Mouse (Mus musculus) fibroblast of lung, adult 2 months (primary cell): Measurements from ENCODE around the gene Hist1h2ao.
"Not testable (repeated sequence)": the region's sequence is repeated elsewhere in the genome, so short reads cannot be mapped to it uniquely, and the experiment has no call there.

Source experiments
- DNase-seq: peaks from one replicate; pipeline ENCODE4 v3.0.0-alpha.2; 2011; ENCODE audit warnings: low read depth

Gene Hist1h2ao

DNA sequence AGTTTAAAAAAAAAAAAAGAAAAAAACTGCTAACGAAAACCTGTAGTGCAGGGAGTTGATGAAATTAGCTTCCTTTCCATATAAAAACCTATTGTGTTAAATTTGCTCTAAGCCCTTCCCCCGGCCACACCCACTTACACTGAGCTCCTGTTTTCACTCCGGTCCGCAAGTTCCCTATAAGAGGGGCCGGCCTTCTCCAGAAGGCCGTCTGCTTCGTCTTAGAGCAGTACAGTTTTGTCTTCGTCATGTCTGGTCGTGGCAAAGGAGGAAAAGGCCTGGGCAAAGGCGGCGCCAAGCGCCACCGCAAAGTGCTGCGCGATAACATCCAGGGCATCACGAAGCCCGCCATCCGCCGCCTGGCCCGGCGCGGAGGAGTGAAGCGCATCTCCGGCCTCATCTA lies 1.3 kb downstream of the Hist1h2ao start, which contains the start of gene Hist1h4m:
Gene Hist1h4m, plus strand, starts transcription at position 208 of the 400 bp plus-strand sequence.
- not testable (repeated sequence) for DNase-seq

DNA sequence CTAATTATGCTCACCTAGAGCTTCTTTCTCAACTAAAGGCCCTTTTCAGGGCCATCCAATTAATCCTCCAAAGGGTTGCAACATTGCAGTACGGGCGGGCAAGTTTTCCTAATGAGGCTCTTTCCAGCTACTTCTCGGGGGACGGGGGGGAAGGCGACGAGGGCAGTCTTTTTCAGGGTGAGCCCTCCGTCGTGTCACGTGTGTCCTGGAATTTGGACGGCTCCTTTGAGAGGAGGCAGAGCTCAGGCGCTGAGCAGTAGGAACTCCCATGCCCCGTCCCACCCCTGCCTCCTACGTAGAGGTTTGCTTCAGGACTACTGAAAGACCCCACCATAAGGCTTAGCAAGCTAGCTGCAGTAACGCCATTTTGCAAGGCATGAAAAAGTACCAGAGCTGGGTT lies 1.8 kb downstream of the Hist1h2ao start:
- DNase-seq = not testable (repeated sequence)

DNA sequence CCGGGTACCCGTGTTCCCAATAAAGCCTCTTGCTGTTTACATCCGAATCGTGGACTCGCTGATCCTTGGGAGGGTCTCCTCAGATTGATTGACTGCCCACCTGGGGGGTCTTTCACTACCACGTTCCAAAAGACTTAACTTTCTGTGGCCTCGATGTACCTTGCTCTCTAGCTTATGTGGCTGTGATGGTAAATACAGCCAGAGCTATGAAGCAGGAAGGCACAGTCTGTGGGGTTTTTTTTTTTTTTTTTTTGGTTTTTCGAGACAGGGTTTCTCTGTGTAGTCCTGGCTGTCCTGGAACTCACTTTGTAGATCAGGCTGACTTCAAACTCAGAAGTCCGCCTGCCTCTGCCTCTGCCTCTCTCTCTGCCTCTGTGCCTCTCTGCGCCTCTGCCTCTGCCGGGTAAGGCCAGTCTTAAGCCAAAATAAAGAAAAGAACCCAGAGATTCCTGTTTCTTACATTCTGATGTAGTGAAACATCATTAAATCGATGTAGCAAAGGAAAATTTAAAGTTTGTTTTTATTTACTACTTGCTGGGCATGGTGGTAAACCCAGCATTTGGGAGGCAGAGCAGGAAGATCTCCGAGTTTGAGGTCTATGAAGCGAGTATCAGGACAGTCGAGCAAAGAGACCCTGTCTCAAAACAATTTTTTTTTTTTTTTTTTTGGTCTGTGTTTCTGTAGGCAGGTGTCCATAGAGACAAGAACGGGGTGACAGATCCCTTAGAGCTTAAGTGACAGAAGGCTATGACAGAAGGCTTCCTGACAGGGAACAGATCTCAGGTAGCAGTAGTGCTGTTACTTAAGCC lies 10.0 kb downstream of the Hist1h2ao start:
- DNase-seq = not testable (repeated sequence)

DNA sequence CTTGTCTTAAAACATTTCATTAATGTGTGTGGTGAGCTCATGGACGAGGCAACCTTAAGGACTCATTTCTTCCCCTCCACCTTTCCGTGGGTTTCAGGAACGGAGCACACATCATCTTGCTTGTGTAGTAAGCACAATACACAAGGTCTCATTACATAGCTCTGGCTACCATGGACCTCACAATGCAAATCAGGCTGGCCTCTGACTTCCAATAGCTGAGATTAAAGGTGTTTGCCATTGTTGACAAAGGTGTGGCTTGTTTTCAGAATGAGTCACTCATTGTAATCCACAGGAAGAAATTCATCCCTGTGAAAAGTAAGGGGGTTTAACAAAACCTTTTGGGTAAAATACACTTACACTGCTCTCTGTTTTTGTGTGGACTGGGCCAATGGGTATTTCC lies 18.2 kb downstream of the Hist1h2ao start:
- no peak for DNase-seq

DNA sequence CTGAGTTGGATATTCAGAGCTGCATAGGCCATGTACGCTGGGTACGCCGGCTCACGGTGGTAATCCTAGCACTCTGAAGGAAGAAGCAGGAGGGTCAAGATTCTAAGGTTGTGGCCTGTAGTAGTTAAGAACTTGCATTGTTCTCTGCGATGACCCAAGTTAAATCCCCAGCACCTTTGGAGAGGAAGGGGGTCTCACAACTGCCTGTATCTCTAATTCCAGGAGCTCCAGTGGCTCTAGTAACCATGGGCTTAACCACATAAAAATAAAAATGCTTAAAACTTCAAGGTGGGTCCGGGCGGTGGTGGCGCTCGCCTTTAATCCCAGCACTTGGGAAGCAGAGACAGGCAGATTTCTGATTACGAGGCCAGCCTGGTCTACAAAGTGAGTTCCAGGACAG lies 20.1 kb downstream of the Hist1h2ao start:
- DNase-seq = no peak

DNA sequence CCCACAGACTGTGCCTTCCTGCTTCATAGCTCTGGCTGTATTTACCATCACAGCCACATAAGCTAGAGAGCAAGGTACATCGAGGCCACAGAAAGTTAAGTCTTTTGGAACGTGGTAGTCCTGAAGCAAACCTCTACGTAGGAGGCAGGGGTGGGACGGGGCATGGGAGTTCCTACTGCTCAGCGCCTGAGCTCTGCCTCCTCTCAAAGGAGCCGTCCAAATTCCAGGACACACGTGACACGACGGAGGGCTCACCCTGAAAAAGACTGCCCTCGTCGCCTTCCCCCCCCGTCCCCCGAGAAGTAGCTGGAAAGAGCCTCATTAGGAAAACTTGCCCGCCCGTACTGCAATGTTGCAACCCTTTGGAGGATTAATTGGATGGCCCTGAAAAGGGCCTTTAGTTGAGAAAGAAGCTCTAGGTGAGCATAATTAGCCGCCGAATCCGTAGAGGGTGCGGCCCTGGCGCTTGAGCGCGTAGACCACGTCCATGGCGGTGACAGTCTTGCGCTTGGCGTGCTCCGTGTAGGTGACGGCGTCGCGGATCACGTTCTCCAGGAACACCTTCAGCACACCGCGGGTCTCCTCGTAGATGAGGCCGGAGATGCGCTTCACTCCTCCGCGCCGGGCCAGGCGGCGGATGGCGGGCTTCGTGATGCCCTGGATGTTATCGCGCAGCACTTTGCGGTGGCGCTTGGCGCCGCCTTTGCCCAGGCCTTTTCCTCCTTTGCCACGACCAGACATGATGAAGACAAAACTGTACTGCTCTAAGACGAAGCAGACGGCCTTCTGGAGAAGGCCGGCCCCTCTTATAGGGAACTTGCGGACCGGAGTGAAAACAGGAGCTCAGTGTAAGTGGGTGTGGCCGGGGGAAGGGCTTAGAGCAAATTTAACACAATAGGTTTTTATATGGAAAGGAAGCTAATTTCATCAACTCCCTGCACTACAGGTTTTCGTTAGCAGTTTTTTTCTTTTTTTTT lies 21.4 kb downstream of the Hist1h2ao start, which contains the start of gene Hist1h4n:
Gene Hist1h4n, minus strand, starts transcription at position 779 of the 977 bp plus-strand sequence.
- not testable (repeated sequence) for DNase-seq

DNA sequence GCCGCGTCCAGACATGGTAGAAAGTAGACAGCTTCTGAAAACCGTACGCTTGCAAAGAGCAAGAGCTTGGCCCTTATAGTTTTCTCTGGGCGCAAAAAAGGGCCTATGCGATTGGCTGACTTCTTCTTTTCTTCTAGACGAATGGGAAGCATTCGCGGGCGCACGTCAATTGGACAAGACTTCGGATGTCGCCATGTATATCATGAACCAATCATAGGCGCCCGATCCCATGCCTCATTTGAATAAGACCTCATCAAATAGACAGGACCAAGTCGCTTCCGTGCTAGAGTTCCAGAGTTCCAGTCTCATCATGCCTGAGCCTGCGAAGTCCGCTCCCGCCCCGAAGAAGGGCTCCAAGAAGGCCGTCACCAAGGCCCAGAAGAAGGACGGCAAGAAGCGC lies 23.2 kb downstream of the Hist1h2ao start, which contains the start of the genes Hist1h2ap and Hist1h2br:
Gene Hist1h2ap, minus strand, starts transcription at position 47 of the 400 bp plus-strand sequence.
Gene Hist1h2br, plus strand, starts transcription at position 283 of the 400 bp plus-strand sequence.
- not testable (repeated sequence) for DNase-seq

DNA sequence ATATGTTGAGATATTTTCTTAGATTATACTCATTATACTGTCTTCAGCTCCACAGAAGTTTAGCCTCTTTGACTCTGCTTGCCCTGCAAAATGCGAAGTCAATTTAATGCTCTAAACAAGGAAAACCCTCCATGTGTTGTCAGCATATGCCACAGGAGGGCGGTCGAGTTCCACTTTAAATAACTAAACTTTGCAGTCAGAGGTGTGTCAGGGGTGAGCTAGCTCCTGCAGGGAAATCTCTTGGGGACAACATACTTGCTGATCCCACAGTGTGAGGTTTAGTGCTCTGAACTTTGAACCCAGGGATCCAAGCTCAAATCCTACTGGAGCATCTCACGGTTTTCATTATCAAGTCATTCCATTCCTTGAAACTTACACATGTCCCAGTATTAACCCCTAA lies 30.2 kb downstream of the Hist1h2ao start:
- not testable (repeated sequence) for DNase-seq

DNA sequence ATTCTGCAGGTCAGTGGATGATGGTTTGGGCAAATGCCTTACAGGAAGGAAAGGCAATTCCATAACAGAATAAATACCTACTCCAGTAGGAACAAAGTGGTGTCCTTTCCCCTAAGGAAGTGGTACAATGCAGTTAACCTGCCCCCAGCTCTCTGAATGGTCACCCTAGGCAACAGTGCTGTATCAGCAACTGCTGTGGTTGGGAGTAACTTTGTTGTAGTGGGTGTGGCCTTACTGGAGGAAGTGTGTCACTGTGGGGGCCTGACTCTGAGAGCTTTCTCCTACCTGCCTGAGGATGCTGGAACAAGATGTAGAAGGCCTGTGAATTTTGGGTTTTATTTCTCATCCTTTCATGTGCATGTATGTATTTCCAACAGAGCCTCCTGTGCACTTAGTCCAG lies 36.1 kb downstream of the Hist1h2ao start:
- not testable (repeated sequence) for DNase-seq

DNA sequence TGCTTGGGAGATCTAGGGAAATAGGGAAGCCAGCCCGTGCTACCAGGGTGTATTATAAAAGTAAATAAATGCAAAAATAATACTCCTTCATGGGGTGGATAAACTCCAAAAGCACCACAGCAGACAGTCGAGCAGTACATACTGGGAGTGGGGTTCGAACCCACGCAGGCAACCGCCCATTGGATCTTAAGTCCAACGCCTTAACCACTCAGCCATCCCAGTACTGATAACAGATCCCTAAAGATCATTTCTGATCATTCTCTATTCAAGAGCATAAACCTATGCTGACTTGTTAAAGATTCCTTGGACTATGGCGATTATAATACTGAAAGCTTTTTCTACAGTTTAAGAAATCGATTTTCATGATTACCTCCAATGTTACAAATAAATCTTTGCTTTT lies 37.6 kb downstream of the Hist1h2ao start:
- DNase-seq = no peak

DNA sequence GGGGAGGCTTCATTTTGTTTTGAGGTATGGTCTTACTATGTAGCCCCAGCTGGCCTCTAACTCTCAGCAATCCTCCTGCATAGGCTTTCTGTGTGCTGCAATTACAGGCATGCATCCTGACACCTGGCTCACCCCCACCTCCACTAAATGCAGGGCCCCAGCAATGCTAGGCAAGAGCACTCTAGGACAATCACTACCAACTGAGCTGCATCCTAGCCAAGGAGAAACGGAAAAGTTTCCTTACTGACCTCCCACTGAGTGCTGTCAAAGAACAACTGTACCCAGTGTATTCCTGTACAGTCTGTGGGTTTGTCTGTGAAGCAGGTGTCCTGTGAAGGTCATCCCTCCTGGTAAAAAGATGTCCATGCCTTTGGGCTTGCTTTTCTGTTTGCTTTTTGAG lies 40.4 kb downstream of the Hist1h2ao start:
- DNase-seq = not testable (repeated sequence)

DNA sequence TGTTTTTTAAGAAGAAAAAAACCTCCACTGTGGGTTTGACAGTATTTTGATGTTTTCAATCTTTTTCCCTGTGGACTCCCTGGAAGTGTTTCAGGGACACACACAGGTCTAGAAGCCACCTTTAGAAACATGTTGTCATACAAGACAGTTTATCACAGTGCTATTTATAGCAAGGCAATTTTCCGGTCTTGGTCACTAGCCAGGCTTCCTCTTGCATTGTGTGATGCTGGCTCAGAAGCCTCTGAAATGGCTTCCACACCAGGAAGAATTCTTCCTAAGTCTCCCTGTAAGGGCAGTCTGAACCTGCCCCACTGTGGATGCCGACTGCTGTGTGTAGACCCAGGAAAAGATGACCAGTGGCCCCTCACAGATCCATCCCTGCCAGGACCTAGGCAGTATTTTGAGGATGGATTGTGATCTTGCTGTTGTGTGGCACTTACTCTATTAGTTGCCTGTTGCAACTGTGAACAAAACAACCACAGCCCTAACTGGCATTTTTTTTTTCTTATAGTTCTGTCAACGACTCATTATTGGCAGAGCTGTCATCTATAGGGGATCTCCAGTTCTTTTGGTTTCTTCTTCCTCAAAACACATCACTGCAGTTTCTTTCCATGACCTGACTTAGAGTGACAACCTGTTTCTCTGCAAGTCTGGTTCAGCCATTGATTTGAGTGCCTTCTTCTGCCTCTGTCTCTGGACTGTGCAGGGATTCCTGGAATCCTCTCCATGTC lies 42.1 kb downstream of the Hist1h2ao start:
- DNase-seq = no peak

DNA sequence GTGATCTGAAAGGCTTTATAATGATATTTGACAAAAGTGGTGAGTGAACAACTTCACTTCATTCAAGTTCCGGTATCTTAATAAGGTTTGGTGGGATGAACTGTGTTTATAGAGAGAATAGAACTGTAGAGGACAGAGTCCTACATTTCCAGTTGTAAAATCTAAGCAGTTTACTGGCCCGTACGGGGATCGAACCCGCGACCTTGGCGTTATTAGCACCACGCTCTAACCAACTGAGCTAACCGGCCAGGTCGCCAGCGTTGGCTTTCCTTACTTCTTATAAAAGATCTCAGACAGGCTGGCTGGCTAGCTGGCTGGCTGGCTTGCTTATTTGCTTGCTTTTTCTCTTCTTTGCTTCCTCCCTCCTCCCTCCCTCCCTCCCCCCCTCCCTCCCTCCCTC lies 44.9 kb downstream of the Hist1h2ao start:
- DNase-seq = no peak

DNA sequence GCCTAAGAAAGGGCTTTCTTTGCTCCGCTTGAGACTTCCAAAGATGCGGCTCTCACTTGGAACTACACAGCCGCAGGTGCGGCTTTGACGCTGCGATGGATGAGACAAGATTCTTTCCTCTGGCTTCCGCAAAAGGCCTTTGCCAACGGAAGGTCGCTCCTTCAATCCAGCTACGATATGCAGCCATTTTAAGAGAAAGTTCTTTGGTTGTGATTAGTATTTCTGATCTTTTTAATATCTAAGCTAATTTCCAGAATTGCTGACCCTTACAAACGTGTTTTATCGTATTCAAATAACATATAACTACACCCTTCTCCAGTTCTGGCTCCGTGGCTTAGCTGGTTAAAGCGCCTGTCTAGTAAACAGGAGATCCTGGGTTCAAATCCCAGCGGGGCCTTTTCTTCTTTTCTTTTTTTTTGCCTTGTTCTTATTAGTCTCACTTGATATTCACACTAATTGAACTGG lies 45.5 kb downstream of the Hist1h2ao start:
- DNase-seq = no peak
